Mouse (Mus musculus) heart, postnatal 36 days (tissue): ENCODE measurements at regions not wholly inside any gene's neighbourhood (a gene's known extent, or its start where the extent isn't known, plus 50 kb on each side); places are given as distances from the start of the nearest gene placed in this dataset.

Source experiments
- DNase-seq, 2 experiments: peaks; one replicate each; pipeline ENCODE4 v3.0.0; 2021 to 2022
- intact Hi-C: fragments of 180-260 bp; cut with DNase I; formaldehyde crosslinking; loops from one replicate; pipeline ENCODE4 v1.15.1; 2025

DNA sequence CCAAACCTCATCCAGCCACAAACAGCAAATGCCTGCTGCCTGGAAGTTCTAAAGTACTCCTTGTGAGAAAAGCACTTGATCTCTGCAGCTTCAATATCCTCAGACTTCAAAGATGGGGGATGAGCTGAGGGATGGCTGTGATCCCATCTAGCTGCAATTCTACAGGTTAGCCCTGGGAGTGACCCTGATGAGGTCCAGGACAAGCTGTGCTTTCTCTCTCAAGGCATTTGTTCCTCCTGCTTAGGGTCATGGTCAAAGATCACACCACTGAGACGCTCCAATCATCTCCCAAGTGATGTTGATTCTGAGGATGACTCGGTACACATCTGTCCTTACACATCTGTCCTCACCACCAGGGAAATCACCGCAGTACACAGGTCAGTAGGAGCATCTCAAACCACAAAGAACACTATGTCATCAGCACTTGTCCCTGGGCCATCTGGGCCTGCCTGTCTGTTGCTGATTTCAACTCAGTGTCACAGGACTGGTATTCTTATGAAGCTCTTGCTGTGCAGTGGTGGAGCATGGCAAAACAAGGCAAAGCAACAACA is 327.6 kb upstream of the Meis1 start:
- no peak for DNase-seq
- intact Hi-C loops: no loop called here

DNA sequence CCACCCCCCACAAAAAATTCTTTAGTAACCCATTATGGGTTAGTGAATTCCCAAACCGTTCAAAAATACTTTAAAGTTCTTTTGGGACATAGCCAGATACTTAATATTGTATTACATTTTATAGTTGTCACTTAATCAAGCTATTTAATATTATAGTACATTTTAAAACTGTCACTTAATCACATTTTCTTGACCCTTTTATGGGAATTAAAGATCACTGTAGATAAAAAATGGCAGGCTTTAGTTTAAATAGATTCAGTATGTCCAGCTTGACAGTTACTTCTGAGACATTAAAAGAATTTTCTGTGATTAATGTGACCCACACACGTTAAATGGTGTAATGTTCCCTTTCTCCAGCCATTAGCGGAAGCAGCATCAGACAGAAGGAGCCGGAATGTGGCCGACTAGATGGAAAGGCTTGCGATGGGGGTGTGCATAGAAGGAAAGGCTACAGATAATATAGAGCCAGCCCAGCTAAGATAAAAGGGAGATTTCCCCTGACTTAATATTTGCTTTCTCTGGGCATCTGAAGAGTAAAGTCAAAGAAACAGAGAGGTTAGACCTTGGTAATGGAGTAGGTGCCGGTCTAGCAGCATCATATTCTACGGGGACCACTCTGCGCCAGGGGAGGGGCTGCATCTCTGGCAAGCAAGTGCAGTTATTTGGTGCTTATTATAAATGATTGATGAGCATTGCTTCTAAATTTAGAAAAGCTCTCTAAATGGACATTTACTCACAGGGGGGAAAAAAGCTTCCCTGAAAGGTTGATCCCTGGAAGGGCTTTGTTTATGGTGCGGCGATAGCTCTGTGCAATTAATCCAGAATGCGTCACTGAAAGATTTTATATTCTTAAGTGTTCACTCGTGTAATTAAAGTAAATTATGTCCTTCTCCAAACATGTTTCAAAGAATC is 331.8 kb upstream of the Meis1 start:
- intact Hi-C loops: no loop called here
- DNase-seq: no peak

DNA sequence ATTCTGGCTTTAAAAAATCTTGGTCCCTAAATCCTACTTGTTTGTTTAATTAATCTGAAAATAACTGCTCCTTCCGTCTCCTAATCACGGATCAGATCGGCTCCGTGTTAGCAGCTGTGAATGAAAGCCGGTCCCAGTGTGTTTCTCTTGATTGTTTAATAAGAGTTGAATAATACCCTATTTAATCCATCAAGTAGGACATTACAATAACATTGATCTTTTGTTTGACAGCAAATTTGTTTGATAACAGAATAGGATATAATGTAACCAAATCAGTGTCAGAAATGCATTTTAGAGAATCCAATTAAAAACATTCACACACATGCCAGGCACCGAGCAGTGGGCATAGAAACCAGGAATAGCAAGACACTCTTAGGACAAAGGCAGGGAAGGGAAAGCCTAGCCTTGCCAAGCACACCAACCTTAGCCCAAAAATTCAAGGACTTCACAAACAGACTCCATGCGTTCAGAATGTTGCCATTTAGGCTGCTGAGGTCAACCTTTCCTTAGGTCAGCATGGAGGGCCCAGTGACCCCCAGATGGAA is 332.5 kb upstream of the Meis1 start:
- intact Hi-C loops: no loop called here
- DNase-seq: no peak

- intact Hi-C loops: no loop called here
- no peak for DNase-seq
Measured at GRCm38 (mm10) chr11:19353706-19354105, 334.9 kb upstream of the Meis1 start.

GRCm38 (mm10) chr11:19355179-19355578 is 336.4 kb upstream of the Meis1 start:
- no peak for DNase-seq
- intact Hi-C loops: no loop called here

- no peak for DNase-seq
- intact Hi-C loops: no loop called here
Measured at GRCm38 (mm10) chr11:19356151-19356550, 337.4 kb upstream of the Meis1 start.

DNA sequence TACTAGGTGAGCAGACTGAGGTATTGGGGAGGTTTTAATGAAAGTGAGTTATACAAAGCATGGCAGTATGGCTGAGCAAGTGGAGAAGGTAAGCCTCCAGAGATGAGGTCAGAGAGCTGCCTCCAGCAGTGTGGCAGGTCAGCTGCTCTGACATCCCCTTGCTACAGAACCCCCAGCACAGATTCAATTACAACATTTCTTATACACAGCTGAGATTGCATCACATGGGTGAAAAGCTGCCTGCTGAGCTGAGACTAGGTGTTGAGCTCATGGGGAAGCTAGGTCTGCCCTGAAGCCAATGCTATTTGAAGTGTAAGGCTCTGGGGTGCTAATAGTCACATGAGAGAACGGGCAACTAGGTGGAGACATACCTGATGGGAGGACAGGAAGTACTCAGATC is 350.4 kb upstream of the Meis1 start:
- intact Hi-C loops: no loop called here
- no peak for DNase-seq

GRCm38 (mm10) chr11:19373476-19373875 is 354.7 kb upstream of the Meis1 start:
- intact Hi-C loops: no loop called here
- DNase-seq: peak in 1 of 2 experiments; percentile 4

DNA sequence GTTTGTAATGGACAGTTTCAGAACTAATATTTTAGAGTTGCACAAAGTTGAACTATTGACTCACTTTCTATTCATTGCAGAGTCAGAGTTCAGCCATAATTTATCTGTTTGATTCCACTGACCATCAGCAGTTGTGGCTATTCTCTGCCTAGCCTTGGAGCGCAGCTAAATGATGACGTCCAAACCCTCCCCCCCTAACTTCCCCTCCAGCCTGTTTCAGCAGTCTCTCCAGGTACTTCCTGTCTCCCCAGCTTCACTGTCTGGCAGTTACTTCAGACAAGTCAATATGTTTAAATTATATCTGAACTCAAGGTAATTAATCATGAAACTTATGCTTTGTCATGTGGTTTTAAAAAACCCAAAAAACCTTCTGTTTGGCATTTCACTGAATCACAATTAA is 362.1 kb upstream of the Meis1 start:
- intact Hi-C loops: no loop called here
- DNase-seq: no peak

- intact Hi-C loops: no loop called here
- no peak for DNase-seq
Measured at GRCm38 (mm10) chr11:19389136-19389535, 370.4 kb upstream of the Meis1 start.

- intact Hi-C loops: no loop called here
- DNase-seq: no peak
Measured at GRCm38 (mm10) chr11:19392190-19392589, 373.4 kb upstream of the Meis1 start.

- intact Hi-C loops: no loop called here
- no peak for DNase-seq
Measured at GRCm38 (mm10) chr11:19394372-19394771, 375.6 kb upstream of the Meis1 start.

GRCm38 (mm10) chr11:19400396-19400795 is 381.6 kb upstream of the Meis1 start:
- intact Hi-C loops: no loop called here
- no peak for DNase-seq

DNA sequence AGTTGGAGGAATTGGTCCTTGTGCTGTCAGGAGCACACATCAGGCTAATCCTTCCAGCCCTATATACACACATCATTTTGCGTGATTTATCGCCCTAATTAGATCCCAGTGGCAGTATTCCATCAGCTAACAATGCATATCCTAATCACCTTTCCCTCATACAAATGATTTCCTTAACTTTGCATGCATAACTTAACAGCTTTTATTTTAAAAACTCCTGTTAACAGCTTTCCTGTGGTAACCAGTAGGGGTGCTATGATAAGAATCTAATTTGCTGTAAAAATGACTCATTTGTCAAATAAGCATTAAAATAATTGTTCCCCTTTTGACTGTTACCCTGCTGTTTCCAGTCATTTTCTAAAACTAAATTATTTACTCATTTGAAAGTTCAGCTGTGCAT is 401.4 kb upstream of the Meis1 start:
- no peak for DNase-seq
- intact Hi-C loops: no loop called here

- DNase-seq: no peak
Measured at GRCm38 (mm10) chr11:19423268-19423667, 404.5 kb upstream of the Meis1 start.

GRCm38 (mm10) chr11:19423841-19424815 is 405.3 kb upstream of the Meis1 start:
- intact Hi-C loops: no loop called here
- peak; percentile 11 to 31 for DNase-seq

More at GRCm38 (mm10) chr11:19423268-19423667, 404.5 kb upstream of the Meis1 start:
- intact Hi-C loops: no loop called here

GRCm38 (mm10) chr11:19427559-19427958 is 408.8 kb upstream of the Meis1 start:
- no peak for DNase-seq
- intact Hi-C loops: no loop called here

- intact Hi-C loops: no loop called here
- no peak for DNase-seq
Measured at GRCm38 (mm10) chr11:19433680-19434619, 415.2 kb upstream of the Meis1 start.

DNA sequence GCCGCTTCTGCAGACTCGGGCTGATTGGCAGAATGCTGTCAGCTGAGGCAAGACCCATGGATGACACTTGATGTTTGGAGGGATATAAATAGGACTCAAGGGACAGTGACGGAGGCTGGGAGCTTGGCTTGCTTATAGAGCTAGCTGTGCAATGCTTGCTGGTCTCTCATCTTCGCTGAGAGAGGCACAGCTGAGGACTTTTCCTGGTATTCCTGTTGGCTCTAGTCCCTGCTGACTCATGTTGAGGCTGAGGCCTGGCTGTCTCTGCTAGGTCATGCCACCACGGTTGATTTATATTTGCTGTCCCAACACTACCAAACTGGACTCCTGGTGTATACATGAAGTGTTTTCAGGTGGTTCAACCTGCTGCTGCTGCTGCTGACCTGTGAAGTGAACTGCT is 419.6 kb upstream of the Meis1 start:
- DNase-seq: no peak
- intact Hi-C loops: no loop called here

- intact Hi-C loops: no loop called here
- no peak for DNase-seq
Measured at GRCm38 (mm10) chr11:19441936-19442335, 423.2 kb upstream of the Meis1 start.
